Mouse (Mus musculus) small intestine, adult 2 months (tissue): ENCODE measurements at regions not wholly inside any gene's neighbourhood (a gene's known extent, or its start where the extent isn't known, plus 50 kb on each side); places are given as distances from the start of the nearest gene placed in this dataset.

Experiments
- CTCF ChIP-seq: fragments of 200-500 bp; IDR thresholded peaks from 2 replicates; pipeline ENCODE4 v1.5.1; 2012; ENCODE audit warnings: low read depth, mild to moderate bottlenecking, control low read depth, inconsistent platforms, low read length, moderate library complexity, mixed read lengths; ENCODE audit not compliant: insufficient replicate concordance, insufficient read length; ENCODE audit errors: extremely low read depth
- POLR2A ChIP-seq: fragments of 200-500 bp; IDR thresholded peaks from 2 replicates; pipeline ENCODE4 v1.6.1; 2012; ENCODE audit warnings: low read depth, mild to moderate bottlenecking, control low read depth, inconsistent platforms, low read length, moderate library complexity

DNA sequence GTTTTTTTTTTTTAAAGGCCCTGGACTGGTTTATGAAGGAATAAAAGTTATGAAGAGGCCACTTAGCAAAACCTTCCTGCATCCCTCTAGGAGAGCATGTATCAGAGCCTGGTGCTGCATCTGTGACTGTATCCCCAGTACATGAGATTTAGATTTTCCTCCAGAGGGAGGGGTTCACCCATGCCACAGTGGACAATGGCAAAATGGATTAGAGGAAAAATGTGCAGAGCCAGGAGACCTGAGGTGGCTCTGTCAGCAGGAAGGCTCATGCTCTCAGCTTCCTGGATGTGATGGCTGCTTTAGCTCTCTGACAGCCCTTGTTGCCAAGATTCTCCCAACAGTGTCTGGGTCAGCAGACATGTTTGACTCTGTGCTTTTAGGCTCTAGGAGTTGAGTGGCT is 298.2 kb downstream of the Eipr1 start:
- TF ChIP-seq CTCF (no peak), POLR2A (no peak)
